Mouse (Mus musculus): ENCODE results near the gene Ahrr.

The Ahrr gene

GRCm38 (mm10) chr13:74245214-74245898 is 46.8 kb downstream of the Ahrr start:
- DNase-seq (ENCODE audit: low spot score) = peak; percentile 58

DNA sequence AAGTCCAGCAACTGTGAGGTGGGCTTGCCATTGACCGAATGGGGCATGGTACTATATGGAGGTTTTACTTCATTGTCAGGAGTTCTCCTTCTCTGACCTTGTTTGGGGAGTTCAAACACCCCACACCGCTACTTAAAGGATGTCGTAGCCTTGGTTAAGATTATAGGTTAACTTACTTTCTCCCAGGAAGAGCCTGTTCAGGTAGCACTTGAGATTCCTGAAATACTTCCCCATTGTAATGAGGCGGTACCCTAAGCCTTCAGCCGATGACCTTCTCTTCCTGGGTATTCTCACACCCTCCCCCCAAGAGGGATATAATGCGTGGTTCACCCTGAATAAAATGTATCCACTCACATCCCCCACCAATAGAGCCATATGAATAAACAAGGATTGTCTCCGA is 54.6 kb downstream of the Ahrr start:
- DNase-seq (ENCODE audit: low spot score) = no peak

DNA sequence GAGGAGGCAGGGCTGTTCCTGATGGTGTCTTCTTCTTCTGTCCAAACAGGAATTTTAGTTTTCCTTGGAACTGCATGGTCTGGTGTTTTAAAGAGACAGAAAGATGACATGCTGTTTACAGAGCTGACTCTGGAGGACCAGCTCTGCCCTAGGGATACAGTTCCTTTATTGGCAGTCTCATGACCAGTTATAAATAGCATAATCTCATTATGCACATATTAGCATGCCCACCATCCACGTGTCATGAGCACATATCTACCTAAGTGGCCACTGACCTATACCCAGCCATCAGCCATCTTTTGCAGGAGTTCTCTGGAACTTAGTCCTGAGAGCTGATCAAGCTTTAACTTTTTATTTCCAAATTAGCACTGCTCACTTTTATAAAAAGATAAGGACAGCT is 71.5 kb downstream of the Ahrr start:
- no peak for DNase-seq (ENCODE audit: low spot score)

GRCm38 (mm10) chr13:74218441-74218840 is 73.7 kb downstream of the Ahrr start:
- DNase-seq (ENCODE audit: low spot score) = no peak

- no peak for DNase-seq (ENCODE audit: low spot score)
Measured at GRCm38 (mm10) chr13:74208986-74209345, 83.2 kb downstream of the Ahrr start.

- DNase-seq (ENCODE audit: low spot score) = peak; percentile 91
Measured at GRCm38 (mm10) chr13:74208317-74208985, 83.7 kb downstream of the Ahrr start, which contains the start of gene Exoc3. TSS of gene Exoc3 (minus strand) at chr13:74208732.

DNA sequence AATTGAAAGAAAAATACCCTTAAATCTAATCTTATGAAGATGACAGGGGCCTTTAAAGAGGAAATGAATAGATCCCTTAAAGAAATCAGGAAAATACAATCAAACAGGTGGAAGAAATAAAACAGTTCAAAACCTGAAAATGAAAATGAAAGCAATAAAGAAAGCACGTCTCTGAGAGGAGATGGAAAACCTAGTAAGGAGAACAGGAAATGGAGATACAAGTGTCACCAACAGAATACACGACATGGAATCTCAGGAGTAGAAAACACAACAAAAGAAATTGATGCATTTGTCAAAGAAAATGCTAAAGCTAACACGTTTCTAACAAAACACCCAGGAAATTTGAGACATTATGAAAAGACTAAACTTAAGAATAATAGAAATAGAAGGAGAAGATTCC is 95.7 kb downstream of the Ahrr start:
- DNase-seq (ENCODE audit: low spot score) = no peak

- no peak for DNase-seq (ENCODE audit: low spot score)
Measured at GRCm38 (mm10) chr13:74192613-74193012, 99.5 kb downstream of the Ahrr start.

- no peak for DNase-seq (ENCODE audit: low spot score)
Measured at GRCm38 (mm10) chr13:74183011-74183695, 109.0 kb downstream of the Ahrr start.

- DNase-seq (ENCODE audit: low spot score) = no peak
Measured at GRCm38 (mm10) chr13:74172036-74172435, 120.1 kb downstream of the Ahrr start.

DNA sequence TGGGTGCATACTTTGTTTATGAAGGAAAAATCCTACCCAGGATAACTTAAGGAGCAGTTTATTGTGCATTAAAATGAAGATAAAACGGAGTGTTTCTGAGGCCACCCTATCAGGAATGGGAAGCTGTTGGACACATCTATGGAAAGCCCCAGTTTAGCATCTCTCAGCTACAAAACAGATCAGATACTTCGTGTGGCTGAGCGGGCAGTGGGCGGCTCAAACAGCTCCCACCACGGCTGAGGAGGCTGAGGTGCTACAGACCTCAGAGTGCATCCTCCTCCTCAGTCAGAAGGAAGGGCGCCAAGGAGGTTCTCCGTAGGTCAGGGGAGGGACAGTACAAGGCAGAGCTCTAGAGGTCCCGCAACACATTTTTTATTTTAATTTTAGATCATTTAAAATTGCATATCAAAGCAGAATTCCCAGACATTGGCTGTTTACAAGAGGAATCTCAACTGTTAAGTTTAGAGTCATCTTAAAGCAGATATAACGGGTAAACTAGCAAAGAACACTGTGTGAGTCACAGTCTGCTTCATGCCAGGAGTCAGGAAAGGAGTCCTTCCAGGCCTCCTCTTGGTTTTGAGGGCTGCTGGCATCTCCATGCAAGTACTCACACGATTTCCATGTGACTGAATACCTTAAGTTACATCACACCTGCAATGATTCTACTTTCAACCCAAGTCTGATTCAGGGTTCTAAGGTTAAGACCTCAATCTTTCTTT is 122.5 kb downstream of the Ahrr start:
- DNase-seq (ENCODE audit: low spot score) = no peak

DNA sequence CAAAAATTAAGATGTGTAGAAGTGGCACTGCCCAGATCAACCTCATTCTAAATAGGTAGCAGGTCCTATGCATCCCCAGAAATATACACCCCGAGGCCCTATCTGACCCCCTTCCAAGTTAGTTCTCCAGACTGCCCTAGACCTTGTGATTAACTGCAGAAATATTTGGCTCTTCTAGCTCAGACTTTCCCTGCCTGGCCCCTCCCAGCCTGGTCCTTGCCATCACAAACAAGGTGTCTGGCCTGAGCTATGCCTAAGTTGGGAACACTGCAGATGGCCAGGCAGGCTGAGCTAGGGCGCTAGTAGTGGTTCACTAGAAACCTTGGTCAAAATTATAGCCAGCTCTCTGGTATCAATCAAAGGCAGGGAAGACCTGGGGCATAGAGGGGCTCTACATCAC is 124.6 kb downstream of the Ahrr start:
- DNase-seq (ENCODE audit: low spot score) = no peak

DNA sequence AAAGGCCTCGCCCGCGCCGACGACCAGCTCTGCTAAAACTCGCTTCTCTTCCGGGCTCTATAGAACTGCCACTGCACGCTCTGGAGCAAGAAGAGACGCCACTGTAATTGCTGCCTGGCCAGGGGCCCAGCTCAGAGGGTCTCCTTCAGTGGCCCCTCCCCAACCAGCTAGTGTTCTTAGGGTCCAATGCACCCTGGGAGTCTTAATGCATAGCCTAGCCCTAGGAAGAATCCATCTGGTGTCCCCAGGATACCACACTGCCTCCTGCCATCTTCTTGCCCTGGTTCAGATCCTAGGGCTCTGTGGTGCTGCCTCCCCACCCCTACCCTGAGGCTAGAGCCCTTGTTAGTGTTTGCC is 125.1 kb downstream of the Ahrr start:
- DNase-seq (ENCODE audit: low spot score) = no peak

DNA sequence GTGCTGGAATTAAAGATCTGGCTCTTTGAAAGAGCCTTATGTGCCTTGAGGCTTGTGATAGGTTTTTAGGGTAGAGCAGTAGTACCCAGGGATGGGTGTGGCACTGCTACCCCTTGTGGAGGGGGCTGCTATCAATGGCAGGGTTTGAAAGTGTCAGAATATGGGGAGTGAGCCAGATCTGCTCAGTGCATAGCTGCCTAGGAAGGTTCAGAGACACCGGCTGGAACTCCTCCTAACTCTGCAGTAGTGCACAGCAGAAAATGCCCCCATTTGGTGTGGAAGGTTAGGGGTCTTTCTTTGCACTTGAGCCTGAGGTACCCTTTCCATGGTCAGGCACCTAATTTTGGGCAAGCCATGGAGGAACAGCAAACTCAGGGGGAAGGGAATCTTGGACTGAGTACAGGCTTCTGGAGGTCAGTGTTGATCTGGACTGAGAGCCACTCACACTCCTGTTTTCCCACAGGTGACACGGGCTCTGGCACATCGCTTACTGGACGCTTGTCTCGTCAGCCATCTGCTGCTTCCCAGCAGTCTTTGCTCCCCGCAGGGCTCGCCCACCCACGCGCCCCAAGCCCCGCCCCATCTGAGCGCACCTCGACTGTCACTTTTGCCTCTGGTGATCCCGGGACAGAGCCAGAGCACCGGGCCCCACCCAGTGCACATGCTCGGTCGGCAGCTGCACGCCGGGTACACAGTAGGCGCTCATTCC is 125.6 kb downstream of the Ahrr start:
- DNase-seq (ENCODE audit: low spot score) = peak; percentile 31
